Mouse (Mus musculus) v-Abl transformed pro-B cells (cell line): ENCODE data around the gene Ccdc102a.

Experiments
- in situ Hi-C, 2 experiments: fragments of 400-800 bp; cut with MboI; formaldehyde crosslinking; loops; one replicate each; pipeline ENCODE4 v1.15.1; 2025; ENCODE audit not compliant: unreplicated experiment in 2 of 2

Gene Ccdc102a

GRCm38 (mm10) chr8:94917851-94918495 lies at the start of gene Ccdc102a:
TSS of gene Ccdc102a (minus strand) at chr8:94918098.
- in situ Hi-C loops = no loop called here

DNA sequence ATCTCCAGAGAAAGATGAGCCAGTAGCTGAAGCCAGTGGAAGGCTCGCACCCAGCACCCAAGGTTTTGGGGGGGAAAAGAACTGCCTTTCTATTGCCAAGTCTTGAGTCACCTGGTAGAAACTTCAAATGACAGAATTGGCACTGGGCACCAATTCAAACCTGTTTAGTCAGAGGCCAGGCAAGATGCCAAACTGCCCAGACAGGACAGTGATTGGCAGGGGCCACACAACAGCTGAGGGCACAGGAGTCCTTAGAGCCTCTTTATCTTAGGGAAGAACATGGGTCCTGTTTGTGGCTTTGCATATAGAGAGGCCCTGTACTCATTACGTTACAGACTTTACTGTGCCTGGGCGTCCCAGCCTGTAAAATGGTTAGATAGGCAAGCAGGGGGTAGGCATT lies 49.7 kb upstream of the Ccdc102a start:
- in situ Hi-C loops = loop anchor here in 1 of 2 experiments (25.0 kb wide), 1 partner anchor 95 kb away; the partner anchor contains the start of gene Drc7

GRCm38 (mm10) chr8:94967071-94967470 lies 49.2 kb upstream of the Ccdc102a start:
- in situ Hi-C loops = loop anchor here in 1 of 2 experiments (25.0 kb wide), 1 partner anchor 95 kb away; the partner anchor contains the start of gene Drc7

- in situ Hi-C loops = loop anchor here in 1 of 2 experiments (25.0 kb wide), 1 partner anchor 96 kb away; the partner anchor contains the start of gene Drc7
Measured at GRCm38 (mm10) chr8:94966578-94966977, 48.7 kb upstream of the Ccdc102a start.

GRCm38 (mm10) chr8:94964828-94965227 lies 46.9 kb upstream of the Ccdc102a start:
- in situ Hi-C loops = loop anchor here in 1 of 2 experiments (25.0 kb wide), 1 partner anchor 97 kb away; the partner anchor contains the start of gene Drc7

- in situ Hi-C loops = loop anchor here in 1 of 2 experiments (25.0 kb wide), 1 partner anchor 100 kb away; the partner anchor contains the start of gene Drc7
Measured at GRCm38 (mm10) chr8:94962201-94962600, 44.3 kb upstream of the Ccdc102a start.

DNA sequence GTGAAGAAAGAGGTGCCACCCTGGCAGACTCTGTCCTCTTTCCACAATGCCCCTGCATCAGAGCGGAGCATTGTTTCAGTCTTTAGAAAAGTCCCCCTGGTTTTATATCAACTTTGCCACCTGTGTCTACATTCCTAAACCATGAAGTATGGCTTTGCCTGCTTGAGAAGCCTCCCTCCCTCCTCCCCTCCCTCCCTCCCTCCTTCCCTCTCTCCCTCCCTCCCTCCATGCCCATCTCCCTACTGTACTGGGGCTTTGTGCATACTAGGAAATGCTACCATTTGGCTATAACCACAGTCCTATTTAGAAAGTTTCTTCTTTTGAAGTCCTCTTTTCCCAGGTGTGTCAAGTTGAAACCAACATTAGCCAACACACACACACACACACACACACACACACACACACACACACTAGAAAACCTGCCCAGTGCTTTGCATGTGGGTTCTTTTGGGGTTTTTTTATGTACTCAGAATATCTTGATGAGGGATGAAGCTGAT lies 38.2 kb upstream of the Ccdc102a start:
- in situ Hi-C loops = loop anchor here in 1 of 2 experiments (25.0 kb wide), 1 partner anchor 106 kb away; the partner anchor contains the start of gene Drc7

- in situ Hi-C loops = loop anchor here (5.0 to 25.0 kb wide), 2 partner anchors 102 to 107 kb away; partner anchors contain the start of gene Drc7 (in 2 of the 2)
Measured at GRCm38 (mm10) chr8:94954921-94955758, 37.2 kb upstream of the Ccdc102a start.

DNA sequence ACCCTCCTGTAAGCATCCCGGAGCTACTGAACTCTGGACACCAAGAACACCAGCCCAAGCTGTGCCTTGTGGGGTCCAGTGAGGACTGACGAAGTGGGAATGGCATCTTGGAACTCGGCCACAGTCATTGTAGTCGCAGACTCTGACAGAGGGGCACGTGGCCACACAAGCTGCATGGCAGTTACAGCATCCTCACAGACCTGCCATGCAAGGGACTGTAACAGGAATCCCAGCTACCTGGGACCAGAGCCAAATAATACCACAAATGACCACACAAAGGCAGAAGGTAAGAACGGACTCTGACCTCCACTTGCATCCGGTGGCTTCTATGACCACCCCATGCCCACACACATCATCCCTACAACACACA lies 36.5 kb upstream of the Ccdc102a start:
- in situ Hi-C loops = loop anchor here (5.0 to 25.0 kb wide), 2 partner anchors 103 to 108 kb away; partner anchors contain the start of gene Drc7 (in 2 of the 2)

DNA sequence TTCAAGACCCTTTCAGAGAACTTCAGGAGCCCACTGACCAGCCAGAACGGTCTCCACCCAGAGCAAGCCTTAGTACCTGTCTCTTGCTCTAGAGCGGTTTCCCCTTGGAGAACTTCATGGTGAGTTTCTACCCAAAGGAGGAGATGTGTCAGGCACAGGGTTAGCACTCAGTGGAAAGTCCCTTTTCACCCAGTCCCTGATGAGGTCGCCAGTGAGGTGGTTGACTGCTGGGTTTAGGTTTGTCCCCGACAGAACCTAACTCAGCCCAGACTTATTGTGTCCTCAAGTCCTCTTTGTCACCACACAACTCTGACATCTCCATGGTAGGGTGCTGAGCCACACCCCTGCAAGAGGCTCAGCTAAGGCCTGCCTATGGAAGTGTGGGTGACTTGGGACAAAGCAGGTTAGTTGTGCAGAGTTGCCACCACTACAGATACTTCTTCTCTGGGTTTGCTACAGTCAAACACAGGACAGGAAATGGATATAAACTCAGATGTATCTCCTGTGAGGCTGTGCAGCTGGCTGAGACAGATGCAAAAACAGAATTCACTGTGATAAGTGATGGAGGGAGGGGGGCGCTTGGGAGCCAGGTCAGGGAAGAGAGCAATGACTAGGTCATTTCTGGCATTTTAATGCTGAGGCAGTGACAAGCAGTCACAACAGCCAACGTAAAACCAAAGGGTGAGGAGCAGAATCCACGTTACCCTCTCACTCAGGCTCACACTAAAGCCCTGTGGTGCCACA lies 35.9 kb upstream of the Ccdc102a start:
- in situ Hi-C loops = loop anchor here (5.0 to 25.0 kb wide), 2 partner anchors 104 to 109 kb away; partner anchors contain the start of gene Drc7 (in 2 of the 2)

- in situ Hi-C loops = loop anchor here (5.0 to 25.0 kb wide), 2 partner anchors 105 to 110 kb away; partner anchors contain the start of gene Drc7 (in 2 of the 2)
Measured at GRCm38 (mm10) chr8:94952086-94952485, 34.2 kb upstream of the Ccdc102a start.

GRCm38 (mm10) chr8:94950458-94950857 lies 32.6 kb upstream of the Ccdc102a start:
- in situ Hi-C loops = loop anchor here (5.0 to 25.0 kb wide), 2 partner anchors 107 to 112 kb away; partner anchors contain the start of gene Drc7 (in 2 of the 2)

GRCm38 (mm10) chr8:94950046-94950445 lies 32.1 kb upstream of the Ccdc102a start:
- in situ Hi-C loops = loop anchor here (5.0 to 25.0 kb wide), 2 partner anchors 107 to 112 kb away; partner anchors contain the start of gene Drc7 (in 2 of the 2)

DNA sequence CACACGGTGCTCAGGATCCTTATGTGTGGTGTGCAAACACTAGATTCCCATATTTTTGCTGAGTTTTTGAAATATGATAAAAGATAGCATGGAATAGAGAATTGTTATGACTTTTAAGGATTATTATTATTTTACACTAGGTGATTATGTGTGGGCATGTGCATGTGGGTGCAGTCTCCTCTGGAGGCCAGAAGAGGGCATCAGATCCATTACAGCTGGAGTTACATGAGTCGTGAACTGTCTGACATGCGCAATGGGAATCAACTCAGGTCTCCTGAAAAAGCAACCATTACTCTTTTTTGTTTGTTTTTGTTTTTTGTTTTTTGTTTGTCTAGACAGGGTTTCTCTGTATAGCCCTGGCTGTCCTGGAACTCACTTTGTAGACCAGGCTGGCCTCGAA lies 31.1 kb upstream of the Ccdc102a start:
- in situ Hi-C loops = loop anchor here (5.0 to 25.0 kb wide), 6 partner anchors 53 to 738 kb away; partner anchors contain the start of genes Cfap20 (in 1 of the 2), Cngb1 (in 1 of the 2), Katnb1 (in 1 of the 2) and Ndrg4 (in 1 of the 2)

DNA sequence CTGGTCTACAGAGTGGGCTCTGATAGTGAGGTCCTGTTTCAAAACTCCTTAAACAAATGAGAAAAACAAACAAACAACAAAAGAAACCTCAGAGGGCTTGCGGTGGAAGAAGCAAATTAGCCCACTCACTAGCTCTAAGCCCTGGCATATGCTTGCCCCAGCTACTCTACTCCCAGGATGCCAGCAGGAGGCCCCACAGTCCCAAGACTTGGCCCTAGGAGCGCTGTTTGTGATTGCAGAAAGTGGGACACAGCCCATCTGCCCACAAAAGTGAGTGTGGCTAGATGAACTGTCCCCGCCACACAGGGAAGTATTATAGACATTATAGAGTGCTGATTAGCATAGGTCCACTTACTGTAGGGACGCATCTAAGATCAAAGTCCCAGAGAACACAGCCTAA lies 30.5 kb upstream of the Ccdc102a start:
- in situ Hi-C loops = loop anchor here (5.0 to 25.0 kb wide), 6 partner anchors 54 to 739 kb away; partner anchors contain the start of genes Cfap20 (in 1 of the 2), Cngb1 (in 1 of the 2), Katnb1 (in 1 of the 2) and Ndrg4 (in 1 of the 2)

- in situ Hi-C loops = loop anchor here (5.0 to 25.0 kb wide), 6 partner anchors 57 to 742 kb away; partner anchors contain the start of genes Cfap20 (in 1 of the 2), Cngb1 (in 1 of the 2), Katnb1 (in 1 of the 2) and Ndrg4 (in 1 of the 2)
Measured at GRCm38 (mm10) chr8:94945185-94945584, 27.3 kb upstream of the Ccdc102a start.

GRCm38 (mm10) chr8:94942566-94942965 lies 24.7 kb upstream of the Ccdc102a start:
- in situ Hi-C loops = loop anchor here (5.0 to 25.0 kb wide), 6 partner anchors 265 to 755 kb away; partner anchors contain the start of genes Cfap20 (in 1 of the 2), Cngb1 (in 1 of the 2) and Ndrg4 (in 1 of the 2)

DNA sequence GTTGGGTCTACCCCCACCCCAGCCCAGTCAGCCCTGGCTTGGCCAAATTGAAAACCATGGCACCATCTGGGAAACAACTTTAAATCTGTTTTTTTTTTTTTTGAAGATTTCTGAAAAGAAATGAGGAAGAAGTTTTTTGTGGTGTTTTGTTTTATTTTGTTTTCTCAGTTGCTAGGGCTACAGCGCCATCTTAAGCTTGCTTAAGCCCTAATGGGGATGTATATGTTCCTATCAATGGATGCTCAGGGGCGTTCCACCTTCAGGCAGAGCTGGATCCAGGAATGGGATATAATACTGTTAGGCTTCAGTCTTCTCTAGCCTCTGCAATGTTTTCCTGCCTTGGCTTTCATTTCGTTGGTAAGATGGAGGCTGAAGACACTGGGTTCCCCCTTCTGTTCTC lies 17.3 kb upstream of the Ccdc102a start:
- in situ Hi-C loops = loop anchor here in 1 of 2 experiments (25.0 kb wide), 2 partner anchors 502 to 752 kb away; partner anchors contain the start of genes Cfap20 and Ndrg4

DNA sequence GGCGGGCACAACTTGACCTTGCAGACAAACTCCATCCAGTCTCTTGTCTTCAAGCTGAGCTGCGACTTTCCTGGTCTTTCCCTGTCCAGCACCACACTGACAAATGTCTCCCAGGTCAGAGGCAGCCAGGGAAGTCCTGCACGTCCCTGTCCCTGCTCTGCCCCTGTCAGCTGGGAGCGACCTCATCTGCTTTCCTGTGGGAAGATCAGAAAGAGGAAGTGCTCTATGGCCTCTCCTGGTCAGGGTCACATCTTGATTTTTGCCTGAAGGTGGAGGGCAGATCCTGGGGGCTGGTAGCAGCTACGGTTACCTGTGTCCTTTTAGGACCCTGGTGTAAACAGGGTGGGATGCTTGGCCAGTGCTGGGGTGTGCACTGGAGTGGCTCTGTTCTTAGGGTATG lies 16.0 kb upstream of the Ccdc102a start:
- in situ Hi-C loops = loop anchor here in 1 of 2 experiments (25.0 kb wide), 2 partner anchors 503 to 753 kb away; partner anchors contain the start of genes Cfap20 and Ndrg4
